Mouse (Mus musculus) stomach, postnatal 0 days (tissue): ENCODE data around the gene Tbc1d12.

ENCODE experiments used
- CTCF ChIP-seq: IDR thresholded peaks from 2 replicates; pipeline ENCODE4 v1.5.1; 2016; ENCODE audit warnings: antibody characterized with exemption, low read depth, mild to moderate bottlenecking, moderate library complexity
- EP300 ChIP-seq: optimal IDR thresholded peaks from 2 replicates; pipeline ENCODE3; 2016; ENCODE audit warnings: antibody characterized with exemption

- no peak for TF ChIP-seq CTCF
- TF ChIP-seq EP300: no peak
These were observed 92.2 kb downstream of the Tbc1d12 start for GRCm38 (mm10) chr19:38928481-38929158.
